Mouse (Mus musculus) stomach, postnatal 0 days (tissue): ENCODE results near the gene Rab15. TPM values are rescaled to one million over a fixed set of nuclear protein-coding genes. Genes with fewer than 3 reads are reported as not detected.
A peak's percentile ranks its signal among the peaks of the same experiment; 100 is the strongest.
"Not testable (repeated sequence)": the region's sequence is repeated elsewhere in the genome, so short reads cannot be mapped to it uniquely, and the experiment has no call there.

Experiments used
- ATAC-seq: fragments of 200-750 bp; cut with Nextera tagmentation; 2 replicates; pipeline ENCODE4 v1.8.0; 2017; ENCODE audit not compliant: low FRiP score, low TSS enrichment
- DNase-seq: peaks from one replicate; pipeline ENCODE4 v3.0.0-alpha.2; 2016; ENCODE audit warnings: low spot score
- H3K27ac ChIP-seq: fragments of 300-500 bp; sonication (generic); replicated peaks from 2 replicates; pipeline ENCODE4 v1.5.1; 2014; ENCODE audit warnings: mild to moderate bottlenecking, control low read depth
- H3K27me3 ChIP-seq: fragments of 300-500 bp; sonication (generic); 2 replicates; pipeline ENCODE4 v1.6.1; 2014; ENCODE audit warnings: low read length; ENCODE audit not compliant: control insufficient read depth, insufficient read depth
- H3K36me3 ChIP-seq: fragments of 300-500 bp; sonication (generic); 2 replicates; pipeline ENCODE4 v1.6.1; 2014; ENCODE audit warnings: low read length, mixed read lengths; ENCODE audit not compliant: control insufficient read depth, insufficient read depth
- H3K4me1 ChIP-seq: fragments of 300-500 bp; sonication (generic); replicated peaks from 2 replicates; pipeline ENCODE4 v1.6.1; 2014; ENCODE audit warnings: antibody characterized with exemption; ENCODE audit not compliant: control insufficient read depth, insufficient read depth
- H3K4me2 ChIP-seq: fragments of 300-500 bp; sonication (generic); replicated peaks from 2 replicates; pipeline ENCODE4 v1.6.1; 2014; ENCODE audit warnings: low read depth, mild to moderate bottlenecking, control low read depth, moderate library complexity
- H3K4me3 ChIP-seq: fragments of 300-500 bp; sonication (generic); 2 replicates; pipeline ENCODE4 v1.5.1; 2014; ENCODE audit warnings: low read depth, low read length, control low read depth
- H3K9ac ChIP-seq: fragments of 300-500 bp; sonication (generic); 2 replicates; pipeline ENCODE4 v1.6.1; 2014; ENCODE audit warnings: mild to moderate bottlenecking, low read length, control low read depth, mixed read lengths
- H3K9me3 ChIP-seq: fragments of 300-500 bp; sonication (generic); 2 replicates; pipeline ENCODE4 v1.6.1; 2016; ENCODE audit warnings: low read length; ENCODE audit not compliant: control insufficient read depth
- CTCF ChIP-seq: IDR thresholded peaks from 2 replicates; pipeline ENCODE4 v1.5.1; 2016; ENCODE audit warnings: antibody characterized with exemption, low read depth, mild to moderate bottlenecking, moderate library complexity
- EP300 ChIP-seq: optimal IDR thresholded peaks from 2 replicates; pipeline ENCODE3; 2016; ENCODE audit warnings: antibody characterized with exemption
- WGBS: fragments of 180-500 bp; shearing (Covaris S2); extraction: QIAGEN DNeasy Blood & Tissue Kit; methylation state at CpG from one replicate; pipeline ENCODE4 v1.1.7; 2014; 5-methylcytosine and 5-hydroxymethylcytosine counted together
- polyA plus RNA-seq: library from polyadenylated mRNA; unstranded; fragments of >200 nt; fragmentation: Nextera tagmentation; extraction: Ambion mirVana; gene quantifications from 2 replicates; pipeline ENCODE4 v1.2.1, GENCODE M21; 2015

Gene Rab15
- 24.0 and 27.2 TPM in 2 replicates for polyA plus RNA-seq

GRCm38 (mm10) chr12:76822651-76823041 lies at the start of gene Rab15:
Gene Rab15 (minus strand): TSS chr12:76822908.
- peak; percentile 38 for DNase-seq
- Histone ChIP-seq H3K9me3 (no peaks in the 10 kb centered on the region), H3K4me3 (peak within 1 kb of the TSS; percentile 71), H3K27me3 (no peaks in the 10 kb centered on the region), H3K36me3 (no peaks in the 10 kb centered on the region), H3K4me2 (peak within 1 kb of the TSS; percentile 95), H3K4me1 (peaks cover 9% of the 10 kb centered on the region; the same call in 1 of the 2 replicates), H3K27ac (peak within 1 kb of the TSS; percentile 71), H3K9ac (peak within 1 kb of the TSS; percentile 79)
- WGBS: 3% methylated on average over 16 of the region's 17 CpGs
- 0 out of 2 replicates have a peak, but pooled peaks have one; percentile 1 for ATAC-seq
- TF ChIP-seq CTCF: no peak
- no peak for TF ChIP-seq EP300

- H3K27me3 ChIP-seq: no peaks in the 10 kb centered on the region
- no peak for TF ChIP-seq CTCF
- no peak for TF ChIP-seq EP300
- H3K9me3 ChIP-seq: no peaks in the 10 kb centered on the region
- H3K4me1 ChIP-seq: no peaks in the 10 kb centered on the region
- no peak overlapping the region for H3K9ac ChIP-seq
- no peak overlapping the region for H3K4me2 ChIP-seq
- no peak for ATAC-seq
- no peak for DNase-seq
- no peak overlapping the region for H3K4me3 ChIP-seq
- no peak overlapping the region for H3K27ac ChIP-seq
- H3K36me3 ChIP-seq: no peaks in the 10 kb centered on the region
- WGBS: 85% methylated on average over 7 of the region's 7 CpGs
Observed at GRCm38 (mm10) chr12:76869561-76869960, 46.9 kb upstream of the Rab15 start.

GRCm38 (mm10) chr12:76868463-76869198 lies 45.9 kb upstream of the Rab15 start:
- H3K9ac ChIP-seq: no peak overlapping the region
- H3K36me3 ChIP-seq: no peaks in the 10 kb centered on the region
- no peak for ATAC-seq
- no peak overlapping the region for H3K4me3 ChIP-seq
- no peaks in the 10 kb centered on the region for H3K4me1 ChIP-seq
- no peak overlapping the region for H3K4me2 ChIP-seq
- WGBS: 67% methylated on average over 14 of the region's 14 CpGs
- no peak overlapping the region for H3K27ac ChIP-seq
- no peaks in the 10 kb centered on the region for H3K27me3 ChIP-seq
- DNase-seq: no peak
- no peaks in the 10 kb centered on the region for H3K9me3 ChIP-seq
- no peak for TF ChIP-seq EP300
- no peak for TF ChIP-seq CTCF

GRCm38 (mm10) chr12:76867586-76868280 lies 45.0 kb upstream of the Rab15 start:
- H3K27ac ChIP-seq: peak overlapping the region; percentile 65
- H3K9me3 ChIP-seq: no peaks in the 10 kb centered on the region
- no peaks in the 10 kb centered on the region for H3K27me3 ChIP-seq
- TF ChIP-seq CTCF (no peak), EP300 (no peak)
- H3K4me3 ChIP-seq: no peak overlapping the region
- H3K4me2 ChIP-seq: no peak overlapping the region
- ATAC-seq: peak; percentile 82
- WGBS: 38% methylated on average over 10 of the region's 10 CpGs
- H3K36me3 ChIP-seq: no peaks in the 10 kb centered on the region
- H3K9ac ChIP-seq: 0 out of 2 replicates have a peak overlapping the region, but pooled peaks have one; percentile 2
- H3K4me1 ChIP-seq: no peaks in the 10 kb centered on the region
- DNase-seq: peak; percentile 60

GRCm38 (mm10) chr12:76865266-76865665 lies 42.6 kb upstream of the Rab15 start:
- no peaks in the 10 kb centered on the region for H3K27me3 ChIP-seq
- no peak overlapping the region for H3K27ac ChIP-seq
- no peak overlapping the region for H3K9ac ChIP-seq
- H3K4me3 ChIP-seq: no peak overlapping the region
- H3K4me1 ChIP-seq: no peaks in the 10 kb centered on the region
- no peak overlapping the region for H3K4me2 ChIP-seq
- no peaks in the 10 kb centered on the region for H3K36me3 ChIP-seq
- TF ChIP-seq EP300 (no peak), CTCF (no peak)
- 85% methylated on average over 13 of the region's 13 CpGs for WGBS
- DNase-seq (no peak), ATAC-seq (no peak)
- H3K9me3 ChIP-seq: no peaks in the 10 kb centered on the region

GRCm38 (mm10) chr12:76863651-76864050 lies 40.9 kb upstream of the Rab15 start:
- 81% methylated on average over 11 of the region's 11 CpGs for WGBS
- Histone ChIP-seq H3K27me3 (no peaks in the 10 kb centered on the region), H3K9me3 (no peaks in the 10 kb centered on the region), H3K4me1 (no peaks in the 10 kb centered on the region), H3K4me3 (no peak overlapping the region), H3K9ac (no peak overlapping the region), H3K4me2 (no peak overlapping the region), H3K36me3 (no peaks in the 10 kb centered on the region), H3K27ac (no peak overlapping the region)
- DNase-seq (no peak), ATAC-seq (0 out of 2 replicates have a peak, but pooled peaks have one; percentile 50)
- no peak for TF ChIP-seq EP300
- no peak for TF ChIP-seq CTCF

GRCm38 (mm10) chr12:76858788-76859187 lies 36.1 kb upstream of the Rab15 start:
- H3K9ac ChIP-seq, H3K36me3 ChIP-seq, H3K27ac ChIP-seq, H3K9me3 ChIP-seq, H3K4me3 ChIP-seq, DNase-seq, H3K27me3 ChIP-seq, ATAC-seq, H3K4me2 ChIP-seq, H3K4me1 ChIP-seq: not testable (repeated sequence)
- 79% methylated on average over 6 of the region's 6 CpGs for WGBS
